Mouse (Mus musculus): ENCODE results near the gene Hyal1.

Hyal1 gene

GRCm38 (mm10) chr9:107620954-107621353 lies 44.2 kb downstream of the Hyal1 start:
- no peak for DNase-seq

GRCm38 (mm10) chr9:107624539-107624938 lies 47.8 kb downstream of the Hyal1 start:
- DNase-seq = no peak

- no peak for DNase-seq
These were observed 48.2 kb downstream of the Hyal1 start for GRCm38 (mm10) chr9:107624951-107625350.

- DNase-seq = no peak
These were observed 48.8 kb downstream of the Hyal1 start for GRCm38 (mm10) chr9:107625351-107626128.

- DNase-seq = peak; percentile 38
These were observed 49.6 kb downstream of the Hyal1 start for GRCm38 (mm10) chr9:107626158-107626843.

- peak; percentile 90 for DNase-seq
These were observed 50.1 kb downstream of the Hyal1 start for GRCm38 (mm10) chr9:107626844-107627277.

GRCm38 (mm10) chr9:107627387-107628255 lies 50.9 kb downstream of the Hyal1 start:
- no peak for DNase-seq

- no peak for DNase-seq
These were observed 52.1 kb downstream of the Hyal1 start for GRCm38 (mm10) chr9:107628721-107629410.

GRCm38 (mm10) chr9:107629411-107629730 lies 52.6 kb downstream of the Hyal1 start:
- no peak for DNase-seq

- DNase-seq = no peak
These were observed 53.2 kb downstream of the Hyal1 start for GRCm38 (mm10) chr9:107629901-107630425.

GRCm38 (mm10) chr9:107630576-107630975 lies 53.8 kb downstream of the Hyal1 start:
- peak; percentile 57 for DNase-seq
